Mouse (Mus musculus) brain, embryonic 14.5 days (tissue): ENCODE data around the gene Smpdl3b.

Experiments
- CTCF ChIP-seq: fragments of 200-500 bp; IDR thresholded peaks from 2 replicates; pipeline ENCODE4 v1.5.1; 2012; ENCODE audit warnings: inconsistent platforms, mild to moderate bottlenecking, moderate library complexity, borderline replicate concordance; ENCODE audit not compliant: insufficient read depth, insufficient read length; ENCODE audit errors: extremely low read depth
- POLR2A ChIP-seq: fragments of 200-500 bp; IDR thresholded peaks from 2 replicates; pipeline ENCODE4 v1.6.1; 2012; ENCODE audit warnings: mild to moderate bottlenecking, inconsistent platforms, borderline replicate concordance; ENCODE audit not compliant: poor library complexity, insufficient read depth, insufficient read length, severe bottlenecking; ENCODE audit errors: extremely low read depth

DNA sequence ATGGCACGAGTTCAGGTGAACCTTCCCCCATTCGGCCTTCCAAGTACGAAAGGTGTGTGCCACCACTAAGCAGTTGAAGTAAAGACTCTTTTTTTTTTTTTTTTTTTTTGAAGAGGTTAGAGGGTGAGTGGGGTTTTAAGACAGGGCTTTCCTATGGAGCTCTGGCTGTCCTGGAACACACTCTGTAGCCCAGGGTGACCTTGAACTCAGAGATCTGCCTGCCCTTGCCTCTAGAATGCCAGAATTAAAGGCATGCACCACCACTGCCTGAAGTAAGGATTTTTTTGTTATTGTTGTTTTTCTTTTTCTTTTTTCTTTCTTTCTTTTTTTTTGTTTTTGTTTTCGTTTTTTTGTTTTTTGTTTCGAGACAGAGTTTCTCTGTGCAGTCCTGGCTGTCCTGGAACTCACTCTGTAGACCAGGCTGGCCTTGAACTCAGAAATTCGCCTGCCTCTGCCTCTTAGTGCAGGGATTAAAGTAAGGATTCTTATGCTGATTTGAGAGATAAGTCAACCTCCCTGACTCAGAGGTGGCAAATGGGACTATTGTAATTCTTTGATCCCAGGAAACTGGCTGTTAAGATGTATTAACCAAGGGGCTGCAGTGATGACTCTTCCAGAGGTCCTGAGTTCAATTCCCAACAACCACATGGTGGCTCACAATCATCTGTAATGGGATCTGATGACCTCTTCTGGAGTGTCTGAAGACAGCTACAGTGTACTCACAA, 7.6 kb downstream of the Smpdl3b start:
- TF ChIP-seq CTCF, result no peak
- TF ChIP-seq POLR2A, result no peak
